Mouse (Mus musculus) hematopoietic stem cell, adult 5-6 weeks (primary cell): ENCODE results near the gene Edc4. TPM values are rescaled to one million over a fixed set of nuclear protein-coding genes. Genes with fewer than 3 reads are reported as not detected.

ENCODE experiments used
- ATAC-seq, 2 experiments: fragments of 125-278 bp in 1 of 2; replicated peaks in 1 of 2; 2 replicates each; pipeline ENCODE4 v1.8.0; 2016 to 2017; ENCODE audit warnings: inconsistent platforms in 2 of 2, mild to moderate bottlenecking in 2 of 2, moderate number of reproducible peaks in 2 of 2, low read depth in 1 of 2, moderate TSS enrichment in 1 of 2; ENCODE audit not compliant: low FRiP score in 2 of 2, poor library complexity in 2 of 2, severe bottlenecking in 2 of 2, insufficient read depth in 1 of 2, low TSS enrichment in 1 of 2
- total RNA-seq: library from RNA; stranded (forward); fragments of 172-1452, 232-1000 nt; gene quantifications from 2 replicates; pipeline ENCODE4 v1.2.3, GENCODE M21; 2017

Edc4 gene
- total RNA-seq, 1 experiment from 2014 or later: 23.4 TPM

GRCm38 (mm10) chr8:105860143-105860981 lies 20.3 kb upstream of the Edc4 start, which contains the start of gene Nutf2:
Gene Nutf2 (plus strand): TSS chr8:105860580.
- ATAC-seq: peak; percentile 95 to 97

- ATAC-seq: no peak
Measured at GRCm38 (mm10) chr8:105861951-105862350, 18.7 kb upstream of the Edc4 start.

GRCm38 (mm10) chr8:105866364-105867029 lies 14.2 kb upstream of the Edc4 start:
- ATAC-seq: no peak

GRCm38 (mm10) chr8:105874301-105874700 lies 6.4 kb upstream of the Edc4 start:
- ATAC-seq: no peak

GRCm38 (mm10) chr8:105889756-105890465 lies 9.2 kb downstream of the Edc4 start:
- ATAC-seq: no peak

- no peak for ATAC-seq
Measured at GRCm38 (mm10) chr8:105890870-105891269, 10.2 kb downstream of the Edc4 start.

GRCm38 (mm10) chr8:105892432-105892831 lies 11.8 kb downstream of the Edc4 start:
- no peak; a peak in 1 of 4 replicates for ATAC-seq

- ATAC-seq: peak; percentile 43 to 46; a peak in 2 of 4 replicates
Measured at GRCm38 (mm10) chr8:105893339-105893738, 12.7 kb downstream of the Edc4 start, which contains the start of gene Nrn1l. Gene Nrn1l (plus strand): TSS chr8:105893567.

- ATAC-seq: no peak
Measured at GRCm38 (mm10) chr8:105897801-105898480, 17.3 kb downstream of the Edc4 start.

- ATAC-seq: peak; percentile 95 to 96
Measured at GRCm38 (mm10) chr8:105900180-105900940, 19.7 kb downstream of the Edc4 start, which contains the start of gene Pskh1. Gene Pskh1 (plus strand): TSS chr8:105900441.

GRCm38 (mm10) chr8:105900941-105901616 lies 20.4 kb downstream of the Edc4 start:
- peak; percentile 9 to 44; a peak in 1 of 4 replicates for ATAC-seq

GRCm38 (mm10) chr8:105919390-105919789 lies 38.7 kb downstream of the Edc4 start:
- no peak for ATAC-seq

GRCm38 (mm10) chr8:105925123-105925522 lies 44.4 kb downstream of the Edc4 start:
- ATAC-seq: no peak

GRCm38 (mm10) chr8:105930602-105931001 lies 49.9 kb downstream of the Edc4 start:
- peak; percentile 79 to 89; a peak in 3 of 4 replicates for ATAC-seq

- ATAC-seq: no peak
Measured at GRCm38 (mm10) chr8:105931271-105931670, 50.6 kb downstream of the Edc4 start.

- no peak for ATAC-seq
Measured at GRCm38 (mm10) chr8:105932525-105932924, 51.8 kb downstream of the Edc4 start.
